ENCODE assay signal across 8 mouse cellular contexts in the genomic region with DNA sequence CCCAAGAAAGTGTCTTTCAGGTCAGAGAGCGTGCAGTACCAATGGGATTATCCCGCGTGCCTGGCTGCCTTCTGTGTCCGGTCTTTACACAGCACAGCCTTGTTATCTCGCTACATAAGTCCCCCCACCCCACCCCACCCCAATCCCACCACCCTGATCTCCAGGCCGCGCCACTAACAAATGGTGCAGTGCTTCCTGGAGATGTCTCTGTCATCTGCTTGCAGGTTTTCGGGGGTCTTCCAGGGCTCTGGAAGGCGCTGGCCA. TPM values are rescaled to one million over a fixed set of nuclear protein-coding genes. Genes with fewer than 3 reads are reported as not detected.
DNase-seq lines count a peak whose midpoint lies in the region; ATAC-seq and TF ChIP-seq lines count a peak whose summit lies in the region.

TSS of gene Tomm6 (minus strand) at position 43 of the 264 bp plus-strand sequence.

- H3K9me3 ChIP-seq in embryonic facial prominence, embryonic 11.5 days (replicated peaks; ENCODE audit: control insufficient read depth, low read length), result no peaks in the 10 kb centered on the region
- H3K9me3 ChIP-seq in heart, embryonic 14.5 days (ENCODE audit: control insufficient read depth, low read length), result no peaks in the 10 kb centered on the region
- H3K9me3 ChIP-seq in neural tube, embryonic 12.5 days, result no peaks in the 10 kb centered on the region

- H3K4me3 ChIP-seq in lung, adult 2 months (replicated peaks; ENCODE audit: extremely low read depth, low read depth, low read length), result peak within 1 kb of the TSS; percentile 83
- H3K4me3 ChIP-seq in embryonic facial prominence, embryonic 11.5 days (ENCODE audit: low read depth, low read length), result peak within 1 kb of the TSS; percentile 88
- peak within 1 kb of the TSS; percentile 83 to 84 for H3K4me3 ChIP-seq in heart, embryonic 14.5 days (ENCODE audit: control insufficient read depth in 1 of 2, insufficient read depth in 1 of 2, low read depth in 1 of 2, low read length in 2 of 2)
- peak within 1 kb of the TSS; percentile 72 for H3K4me3 ChIP-seq in neural tube, embryonic 12.5 days

- H3K27ac ChIP-seq in embryonic facial prominence, embryonic 11.5 days (replicated peaks; ENCODE audit: low read depth, low read length), result peak within 1 kb of the TSS; percentile 22; the same call in 1 of the 2 replicates
- peak within 1 kb of the TSS; percentile 61 to 76 for H3K27ac ChIP-seq in heart, embryonic 14.5 days (replicated peaks in 1 of 2; ENCODE audit: control insufficient read depth in 1 of 2, insufficient read depth in 1 of 2, low read depth in 2 of 2, low read length in 2 of 2)
- peak within 1 kb of the TSS; percentile 77 for H3K27ac ChIP-seq in neural tube, embryonic 12.5 days

- WGBS in lung, adult 2 months, result 0% methylated on average over 9 of the region's 9 CpGs
- under 1% methylated on average over 9 of the region's 9 CpGs for WGBS in embryonic facial prominence, embryonic 11.5 days
- WGBS in heart, embryonic 14.5 days, result under 1% methylated on average over 9 of the region's 9 CpGs
- WGBS in neural tube, embryonic 12.5 days, result 0% methylated on average over 9 of the region's 9 CpGs

- peak within 1 kb of the TSS; percentile 84 for H3K9ac ChIP-seq in embryonic facial prominence, embryonic 11.5 days (replicated peaks; ENCODE audit: low read length)
- peak within 1 kb of the TSS; percentile 88 for H3K9ac ChIP-seq in heart, embryonic 14.5 days (ENCODE audit: low read length)
- H3K9ac ChIP-seq in neural tube, embryonic 12.5 days, result peak within 1 kb of the TSS; percentile 84

- no peaks in the 10 kb centered on the region for H3K36me3 ChIP-seq in embryonic facial prominence, embryonic 11.5 days (replicated peaks; ENCODE audit: control insufficient read depth, insufficient read depth, low read depth, low read length)
- H3K36me3 ChIP-seq in heart, embryonic 14.5 days (ENCODE audit: control insufficient read depth, insufficient read depth, low read length), result peaks cover 35% of the 10 kb centered on the region
- peaks cover 16% of the 10 kb centered on the region for H3K36me3 ChIP-seq in neural tube, embryonic 12.5 days

- no peak for TF ChIP-seq POLR2A in lung, adult 2 months (IDR thresholded peaks at IDR 0.05; ENCODE audit: borderline replicate concordance, extremely low read depth, low read depth, low read length)

- peak within 1 kb of the TSS; percentile 97 for H3K4me2 ChIP-seq in embryonic facial prominence, embryonic 11.5 days (ENCODE audit: low read depth, low read length)
- H3K4me2 ChIP-seq in heart, embryonic 14.5 days (ENCODE audit: low read length), result peak within 1 kb of the TSS; percentile 90
- peak within 1 kb of the TSS; percentile 86 for H3K4me2 ChIP-seq in neural tube, embryonic 12.5 days (replicated peaks)

- ATAC-seq in embryonic facial prominence, embryonic 11.5 days (replicated peaks; ENCODE audit: insufficient number of reproducible peaks, low FRiP score, low TSS enrichment, low read depth), result no peak
- no peak; the same call in 1 of the 2 replicates for ATAC-seq in heart, embryonic 14.5 days (ENCODE audit: insufficient number of reproducible peaks, insufficient read depth, low FRiP score, low read depth)
- no peak for ATAC-seq in neural tube, embryonic 12.5 days (ENCODE audit: low FRiP score, low read depth)

- no peak for TF ChIP-seq CTCF in lung, adult 2 months (IDR thresholded peaks at IDR 0.05; ENCODE audit: insufficient read depth, low read length)

- peaks cover 6% of the 10 kb centered on the region; the same call in 1 of the 2 replicates for H3K4me1 ChIP-seq in lung, adult 2 months (ENCODE audit: control insufficient read depth, insufficient read depth, low read length)
- no peaks in the 10 kb centered on the region; the same call in 1 of the 2 replicates for H3K4me1 ChIP-seq in embryonic facial prominence, embryonic 11.5 days (ENCODE audit: control insufficient read depth, insufficient read depth, low read length)
- H3K4me1 ChIP-seq in heart, embryonic 14.5 days (ENCODE audit: control insufficient read depth in 2 of 2, insufficient read depth in 2 of 2, low read length in 2 of 2), result peaks cover 4 to 13% of the 10 kb centered on the region in 2 experiments; a peak in 3 of 4 replicates
- H3K4me1 ChIP-seq in neural tube, embryonic 12.5 days, result peaks cover 22% of the 10 kb centered on the region

- H3K27me3 ChIP-seq in embryonic facial prominence, embryonic 11.5 days (ENCODE audit: control insufficient read depth, insufficient read depth, low read length), result no peaks in the 10 kb centered on the region
- H3K27me3 ChIP-seq in heart, embryonic 14.5 days (ENCODE audit: control insufficient read depth, insufficient read depth, low read length), result 0 out of 2 replicates have a peak, but pooled peaks cover 3% of the 10 kb centered on the region
- H3K27me3 ChIP-seq in neural tube, embryonic 12.5 days (replicated peaks), result no peaks in the 10 kb centered on the region

- DNase-seq in lung, adult 2 months, result no peak
- no peak for DNase-seq in lung, postnatal 4 days
- no peak for DNase-seq in embryonic facial prominence, embryonic 11.5 days (ENCODE audit: low spot score)
- DNase-seq in left cerebral cortex, postnatal 25 days (ENCODE audit: low spot score in 2 of 2), result no peak
- DNase-seq in c-Kit-positive CD71-positive TER-119-positive erythroid progenitor cells, embryonic 14.5 days (ENCODE audit: low spot score), result no peak
- no peak for DNase-seq in retina, postnatal 1 day

- intact Hi-C loops in left cerebral cortex, postnatal 25 days (cut with DNase I), result loop anchor here (1.0 to 5.0 kb wide), 3 partner anchors 59 to 183 kb away; partner anchors contain the start of genes Bysl, Ccnd3, Gm20517 and Med20

RNA-seq across cellular contexts. Expression of gene Tomm6, which starts in this region (rescaled TPM):
- polyA plus RNA-seq in lung, adult 2 months (2012; rRNA removed), result 94.7 and 101 TPM in 2 replicates
- 394 and 398 TPM in 2 replicates for polyA plus RNA-seq in embryonic facial prominence, embryonic 11.5 days (2014; fragmentation: Nextera tagmentation; extraction: Ambion mirVana)
- 354 and 369 TPM in 2 replicates for polyA plus RNA-seq in heart, embryonic 14.5 days (2014; fragmentation: Nextera tagmentation; extraction: Ambion mirVana)
- 100 to 1,000 TPM; 209 to 215 TPM for total RNA-seq in left cerebral cortex, postnatal 25 days (2021)
- polyA plus RNA-seq in neural tube, embryonic 12.5 days (2016; fragmentation: Nextera tagmentation; extraction: Ambion mirVana), result 327 and 354 TPM in 2 replicates

Comparison
In these comparisons a context has a peak if more than half of its experiments do, and no peak if none do; other contexts are left out.
1. H3K27ac ChIP-seq: peak in every context shown above with its lines; median percentile 77 in neural tube, embryonic 12.5 days; 68 in heart, embryonic 14.5 days; 22 in embryonic facial prominence, embryonic 11.5 days.